Mouse (Mus musculus) limb, embryonic 11.5 days (tissue): Measurements from ENCODE around the gene Srrm2. TPM values are rescaled to one million over a fixed set of nuclear protein-coding genes. Genes with fewer than 3 reads are reported as not detected.

Experiments
- ATAC-seq: fragments of 200-750 bp; cut with Nextera tagmentation; 2 replicates; pipeline ENCODE4 v1.8.0; 2017; ENCODE audit warnings: low read depth; ENCODE audit not compliant: insufficient number of reproducible peaks, low FRiP score, low TSS enrichment
- DNase-seq: peaks from one replicate; pipeline ENCODE4 v3.0.0-alpha.2; 2015; ENCODE audit warnings: low spot score
- H3K27ac ChIP-seq: fragments of 300-500 bp; sonication (generic); replicated peaks from 2 replicates; pipeline ENCODE4 v1.5.1; 2014; ENCODE audit warnings: low read depth, mild to moderate bottlenecking, low read length
- H3K27me3 ChIP-seq: fragments of 300-500 bp; sonication (generic); 2 replicates; pipeline ENCODE4 v1.6.1; 2014; ENCODE audit warnings: mild to moderate bottlenecking, low read length, mixed read lengths; ENCODE audit not compliant: control insufficient read depth, insufficient read depth
- H3K36me3 ChIP-seq: fragments of 300-500 bp; sonication (generic); 2 replicates; pipeline ENCODE4 v1.6.1; 2014; ENCODE audit warnings: mild to moderate bottlenecking, low read length, moderate library complexity, mixed read lengths; ENCODE audit not compliant: control insufficient read depth, insufficient read depth
- H3K4me1 ChIP-seq: fragments of 300-500 bp; sonication (generic); 2 replicates; pipeline ENCODE4 v1.6.1; 2014; ENCODE audit warnings: low read length, mixed read lengths; ENCODE audit not compliant: control insufficient read depth, insufficient read depth
- H3K4me2 ChIP-seq: fragments of 300-500 bp; sonication (generic); 2 replicates; pipeline ENCODE4 v1.6.1; 2014; ENCODE audit warnings: low read depth, mild to moderate bottlenecking, moderate library complexity; ENCODE audit not compliant: severe bottlenecking
- H3K4me3 ChIP-seq: fragments of 300-500 bp; sonication (generic); 2 replicates; pipeline ENCODE4 v1.5.1; 2014; ENCODE audit warnings: low read depth, low read length
- H3K9ac ChIP-seq: fragments of 300-500 bp; sonication (generic); 2 replicates; pipeline ENCODE4 v1.6.1; 2014; ENCODE audit warnings: mild to moderate bottlenecking, low read length
- H3K9me3 ChIP-seq: fragments of 300-500 bp; sonication (generic); 2 replicates; pipeline ENCODE4 v1.6.1; 2016; ENCODE audit warnings: low read length; ENCODE audit not compliant: control insufficient read depth
- WGBS: fragments of 180-500 bp; shearing (Covaris S2); extraction: QIAGEN DNeasy Blood & Tissue Kit; methylation state at CpG from one replicate; pipeline ENCODE4 v1.1.7; 2014; 5-methylcytosine and 5-hydroxymethylcytosine counted together
- polyA plus RNA-seq: library from polyadenylated mRNA; unstranded; fragments of >200 nt; fragmentation: Nextera tagmentation; extraction: Ambion mirVana; gene quantifications from 2 replicates; pipeline ENCODE4 v1.2.1, GENCODE M21; 2014

Gene Srrm2
- polyA plus RNA-seq, 1 experiment from 2014 or later = 508 TPM

- H3K27ac ChIP-seq = no peak within 1 kb of the TSS
- H3K4me2 ChIP-seq = no peak within 1 kb of the TSS
- peaks cover 2% of the 10 kb centered on the region; the same call in 1 of the 2 replicates for H3K27me3 ChIP-seq
- ATAC-seq (no peak), DNase-seq (no peak)
- no peak within 1 kb of the TSS for H3K9ac ChIP-seq
- no peaks in the 10 kb centered on the region; the same call in 1 of the 2 replicates for H3K9me3 ChIP-seq
- WGBS = 77% methylated on average over 8 of the region's 8 CpGs
- no peaks in the 10 kb centered on the region for H3K36me3 ChIP-seq
- no peak within 1 kb of the TSS for H3K4me3 ChIP-seq
- H3K4me1 ChIP-seq = no peaks in the 10 kb centered on the region
These were observed 45.8 kb downstream of the Srrm2 start, which contains the start of gene Prss33 for GRCm38 (mm10) chr17:23836006-23836575. Gene Prss33 (minus strand): TSS chr17:23836056.

- 34% methylated on average over 4 of the region's 4 CpGs for WGBS
- Histone ChIP-seq H3K9me3 (no peaks in the 10 kb centered on the region; the same call in 1 of the 2 replicates), H3K4me2 (no peak overlapping the region)
These were observed 50.8 kb downstream of the Srrm2 start for GRCm38 (mm10) chr17:23841145-23841544.

GRCm38 (mm10) chr17:23843141-23843811, 52.9 kb downstream of the Srrm2 start:
- H3K9me3 ChIP-seq = no peaks in the 10 kb centered on the region; the same call in 1 of the 2 replicates
- WGBS = 45% methylated on average over 23 of the region's 23 CpGs
- no peak overlapping the region for H3K27ac ChIP-seq
- DNase-seq (peak; percentile 42), ATAC-seq (no peak)
- no peaks in the 10 kb centered on the region for H3K36me3 ChIP-seq
- H3K27me3 ChIP-seq = no peaks in the 10 kb centered on the region
- no peaks in the 10 kb centered on the region for H3K4me1 ChIP-seq
- H3K4me2 ChIP-seq = peak overlapping the region; percentile 29; the same call in 1 of the 2 replicates
- H3K9ac ChIP-seq = no peak overlapping the region
- peak overlapping the region; percentile 5; the same call in 1 of the 2 replicates for H3K4me3 ChIP-seq

More at GRCm38 (mm10) chr17:23841145-23841544, 50.8 kb downstream of the Srrm2 start:
- no peak overlapping the region for H3K4me3 ChIP-seq
- H3K36me3 ChIP-seq = no peaks in the 10 kb centered on the region
- DNase-seq (peak; percentile 77), ATAC-seq (no peak)
- no peak overlapping the region for H3K9ac ChIP-seq
- H3K27me3 ChIP-seq = no peaks in the 10 kb centered on the region
- no peaks in the 10 kb centered on the region for H3K4me1 ChIP-seq
- no peak overlapping the region for H3K27ac ChIP-seq

GRCm38 (mm10) chr17:23843812-23844273, 53.5 kb downstream of the Srrm2 start, which contains the start of the genes Prss32 and Prss41:
Gene Prss32 (plus strand): TSS chr17:23843855.
Gene Prss41 (minus strand): TSS chr17:23844172.
- H3K9me3 ChIP-seq = no peaks in the 10 kb centered on the region
- WGBS = 16% methylated on average over 19 of the region's 19 CpGs
- peak within 1 kb of the TSS; percentile 5; the same call in 1 of the 2 replicates for H3K4me3 ChIP-seq
- no peak within 1 kb of the TSS for H3K9ac ChIP-seq
- ATAC-seq (no peak; the same call in 1 of the 2 replicates), DNase-seq (peak; percentile 81)
- no peaks in the 10 kb centered on the region for H3K4me1 ChIP-seq
- H3K27ac ChIP-seq = no peak within 1 kb of the TSS
- peak within 1 kb of the TSS; percentile 29; the same call in 1 of the 2 replicates for H3K4me2 ChIP-seq
- H3K27me3 ChIP-seq = no peaks in the 10 kb centered on the region
- H3K36me3 ChIP-seq = no peaks in the 10 kb centered on the region

GRCm38 (mm10) chr17:23850028-23850427, 59.7 kb downstream of the Srrm2 start:
- H3K4me1 ChIP-seq = no peaks in the 10 kb centered on the region
- H3K36me3 ChIP-seq = no peaks in the 10 kb centered on the region
- no peak overlapping the region for H3K4me3 ChIP-seq
- no peaks in the 10 kb centered on the region for H3K9me3 ChIP-seq
- no peak overlapping the region for H3K4me2 ChIP-seq
- H3K27me3 ChIP-seq = no peaks in the 10 kb centered on the region
- no peak overlapping the region for H3K27ac ChIP-seq
- 59% methylated on average over 2 of the region's 2 CpGs for WGBS
- ATAC-seq (no peak), DNase-seq (no peak)
- no peak overlapping the region for H3K9ac ChIP-seq

- no peaks in the 10 kb centered on the region for H3K4me1 ChIP-seq
- no peaks in the 10 kb centered on the region for H3K36me3 ChIP-seq
- no peaks in the 10 kb centered on the region for H3K9me3 ChIP-seq
- no peak overlapping the region for H3K4me3 ChIP-seq
- H3K4me2 ChIP-seq = no peak overlapping the region
- H3K27ac ChIP-seq = no peak overlapping the region
- ATAC-seq = no peak
- no peaks in the 10 kb centered on the region for H3K27me3 ChIP-seq
- 64% methylated on average over 18 of the region's 19 CpGs for WGBS
- peak; percentile 87 for DNase-seq
- no peak overlapping the region for H3K9ac ChIP-seq
These were observed 60.8 kb downstream of the Srrm2 start for GRCm38 (mm10) chr17:23850853-23851749.

GRCm38 (mm10) chr17:23853292-23853691, 63.0 kb downstream of the Srrm2 start:
- DNase-seq (peak; percentile 64), ATAC-seq (no peak)
- H3K9me3 ChIP-seq = no peaks in the 10 kb centered on the region
- H3K4me3 ChIP-seq = no peak overlapping the region
- no peaks in the 10 kb centered on the region for H3K27me3 ChIP-seq
- no peak overlapping the region for H3K27ac ChIP-seq
- no peaks in the 10 kb centered on the region for H3K36me3 ChIP-seq
- no peak overlapping the region for H3K4me2 ChIP-seq
- WGBS = 38% methylated on average over 5 of the region's 5 CpGs
- H3K9ac ChIP-seq = no peak overlapping the region
- no peaks in the 10 kb centered on the region for H3K4me1 ChIP-seq

- no peaks in the 10 kb centered on the region for H3K9me3 ChIP-seq
- H3K27ac ChIP-seq = no peak overlapping the region
- H3K9ac ChIP-seq = no peak overlapping the region
- H3K4me1 ChIP-seq = no peaks in the 10 kb centered on the region
- no peak for ATAC-seq
- H3K4me2 ChIP-seq = no peak overlapping the region
- H3K36me3 ChIP-seq = no peaks in the 10 kb centered on the region
- 90% methylated on average over 10 of the region's 10 CpGs for WGBS
- no peak overlapping the region for H3K4me3 ChIP-seq
- DNase-seq = no peak
- H3K27me3 ChIP-seq = no peaks in the 10 kb centered on the region
These were observed 64.0 kb downstream of the Srrm2 start for GRCm38 (mm10) chr17:23854229-23854765.
